Mouse (Mus musculus) kidney, adult 2 months (tissue): ENCODE data around the gene Rad51b.

ENCODE experiments used
- CTCF ChIP-seq: fragments of 200-500 bp; conservative IDR thresholded peaks from 2 replicates; pipeline ENCODE4 v1.5.1; 2011; ENCODE audit warnings: low read depth, mild to moderate bottlenecking, control low read depth, low read length, moderate library complexity, mixed read lengths; ENCODE audit not compliant: insufficient read depth, insufficient read length
- POLR2A ChIP-seq: fragments of 200-500 bp; IDR thresholded peaks from one replicate; pipeline ENCODE4 v1.6.1; 2011; ENCODE audit warnings: low read depth, low read length, control low read depth

DNA sequence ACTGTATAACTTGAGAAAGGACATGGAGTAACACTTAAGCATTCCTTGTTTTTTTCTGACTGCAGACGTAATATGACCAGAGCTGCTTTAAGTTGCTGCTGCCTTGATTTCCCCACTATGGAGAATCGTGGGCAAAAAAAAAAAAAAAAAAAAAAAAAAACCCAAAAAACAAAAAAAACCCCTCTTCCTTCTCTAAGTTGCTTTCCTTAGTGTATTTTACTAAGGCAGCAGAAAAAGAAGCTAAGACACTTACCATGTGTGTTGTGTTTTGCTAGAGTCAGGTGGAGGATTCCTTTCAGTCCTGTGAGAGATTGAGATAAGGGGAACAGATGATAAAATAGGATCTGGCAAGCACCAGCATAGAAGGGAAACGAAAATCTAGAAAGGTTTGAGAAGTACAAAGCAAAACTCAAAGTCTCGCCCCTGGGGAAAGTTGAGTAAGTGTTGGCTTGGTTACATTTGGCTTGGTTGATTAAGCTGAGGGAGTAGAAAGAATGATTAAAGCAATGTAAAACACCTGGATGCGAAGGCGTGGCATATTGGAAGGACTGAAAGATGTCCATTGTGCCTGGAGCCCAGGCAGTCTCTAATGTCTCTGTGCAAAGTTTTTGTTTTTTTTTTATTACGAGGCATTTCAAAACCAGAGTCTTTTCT is 72.6 kb downstream of the Rad51b start:
- TF ChIP-seq CTCF (no peak), POLR2A (no peak)
